Mouse (Mus musculus): ENCODE results near the gene Gm4201. TPM values are rescaled to one million over a fixed set of nuclear protein-coding genes. Genes with fewer than 3 reads are reported as not detected.

Gm4201 gene
- not detected in 2 replicates for polyA plus RNA-seq (2012; rRNA removed)

GRCm38 (mm10) chr7:22565243-22565642 is at the start of gene Gm4201:
TSS of gene Gm4201 (minus strand) at chr7:22565343.

GRCm38 (mm10) chr7:22588027-22588426 is 22.9 kb upstream of the Gm4201 start, which contains the start of gene Gm4565:
TSS of gene Gm4565 (minus strand) at chr7:22588127.

GRCm38 (mm10) chr7:22534787-22535186 is 30.4 kb downstream of the Gm4201 start, which contains the start of gene Gm8677:
TSS of gene Gm8677 (minus strand) at chr7:22534887.

GRCm38 (mm10) chr7:22522667-22523066 is 42.5 kb downstream of the Gm4201 start, which contains the start of gene Vmn1r152:
TSS of gene Vmn1r152 (plus strand) at chr7:22522967.

Other genes starting within 250 kb of the Gm4201 start
- not detected in 2 replicates for gene Gm4187, start 235.6 kb downstream of the Gm4201 start, polyA plus RNA-seq (2012; rRNA removed)
- not detected in 2 replicates for gene Gm8660, start 194.3 kb downstream of the Gm4201 start, polyA plus RNA-seq (2012; rRNA removed)
- gene Vmn1r148, start 151.8 kb downstream of the Gm4201 start, polyA plus RNA-seq (2012; rRNA removed): not detected in 2 replicates
- gene Vmn1r149, start 127.1 kb downstream of the Gm4201 start, polyA plus RNA-seq (2012; rRNA removed): not detected in 2 replicates
- gene Gm10665, start 101.3 kb downstream of the Gm4201 start, polyA plus RNA-seq (2012; rRNA removed): not detected in 2 replicates
- gene Vmn1r151, start 65.7 kb downstream of the Gm4201 start, polyA plus RNA-seq (2012; rRNA removed): not detected in 2 replicates
- not detected in 2 replicates for gene Vmn1r152, start 42.4 kb downstream of the Gm4201 start, polyA plus RNA-seq (2012; rRNA removed)
- not detected in 2 replicates for gene Gm8677, start 30.5 kb downstream of the Gm4201 start, polyA plus RNA-seq (2012; rRNA removed)
- gene Gm4565, start 22.8 kb upstream of the Gm4201 start, polyA plus RNA-seq (2012; rRNA removed): not detected in 2 replicates
- not detected in 2 replicates for gene Vmn1r155, start 92.7 kb upstream of the Gm4201 start, polyA plus RNA-seq (2012; rRNA removed)
- not detected in 2 replicates for gene Gm8693, start 127.0 kb upstream of the Gm4201 start, polyA plus RNA-seq (2012; rRNA removed)
- 0.15 TPM in 1 of 2 replicates, not detected in the other for gene Gm4567, start 154.4 kb upstream of the Gm4201 start, polyA plus RNA-seq (2012; rRNA removed)
- not detected in 2 replicates for gene Vmn1r157, start 196.4 kb upstream of the Gm4201 start, polyA plus RNA-seq (2012; rRNA removed)
- not detected in 2 replicates for gene Vmn1r158, start 225.4 kb upstream of the Gm4201 start, polyA plus RNA-seq (2012; rRNA removed)